Mouse (Mus musculus) lung, postnatal 4 days (tissue): ENCODE results near the gene Cep128.

Source experiments
- DNase-seq, 2 experiments: peaks; one replicate each; pipeline ENCODE4 v3.0.0; 2021

Cep128 gene

GRCm38 (mm10) chr12:91305769-91306168, 78.4 kb downstream of the Cep128 start:
- DNase-seq, result no peak

GRCm38 (mm10) chr12:91305038-91305437, 79.2 kb downstream of the Cep128 start:
- DNase-seq, result no peak

- DNase-seq, result no peak
These were observed 85.5 kb downstream of the Cep128 start for GRCm38 (mm10) chr12:91298700-91299099.

- no peak for DNase-seq
These were observed 88.3 kb downstream of the Cep128 start for GRCm38 (mm10) chr12:91295870-91296269.

GRCm38 (mm10) chr12:91295436-91295835, 88.8 kb downstream of the Cep128 start:
- no peak for DNase-seq

GRCm38 (mm10) chr12:91273936-91274335, 110.3 kb downstream of the Cep128 start:
- DNase-seq, result no peak

- no peak for DNase-seq
These were observed 114.6 kb downstream of the Cep128 start for GRCm38 (mm10) chr12:91269634-91270033.

GRCm38 (mm10) chr12:91268974-91269373, 115.2 kb downstream of the Cep128 start:
- DNase-seq, result no peak

GRCm38 (mm10) chr12:91266014-91266413, 118.2 kb downstream of the Cep128 start:
- DNase-seq, result no peak

- no peak for DNase-seq
These were observed 118.7 kb downstream of the Cep128 start for GRCm38 (mm10) chr12:91265462-91265861.

GRCm38 (mm10) chr12:91264828-91265355, 119.3 kb downstream of the Cep128 start:
- no peak for DNase-seq

- no peak for DNase-seq
These were observed 120.5 kb downstream of the Cep128 start for GRCm38 (mm10) chr12:91263705-91264104.

- DNase-seq, result no peak
These were observed 121.4 kb downstream of the Cep128 start for GRCm38 (mm10) chr12:91262801-91263200.

- DNase-seq, result no peak
These were observed 127.9 kb downstream of the Cep128 start for GRCm38 (mm10) chr12:91256334-91256733.

- DNase-seq, result no peak
These were observed 129.4 kb downstream of the Cep128 start for GRCm38 (mm10) chr12:91254831-91255230.

GRCm38 (mm10) chr12:91220609-91221008, 163.6 kb downstream of the Cep128 start:
- DNase-seq, result no peak

GRCm38 (mm10) chr12:91205550-91205949, 178.7 kb downstream of the Cep128 start:
- no peak for DNase-seq

GRCm38 (mm10) chr12:91204330-91204729, 179.9 kb downstream of the Cep128 start:
- no peak for DNase-seq

- DNase-seq, result no peak
These were observed 181.7 kb downstream of the Cep128 start for GRCm38 (mm10) chr12:91202496-91202895.

- DNase-seq, result no peak
These were observed 195.1 kb downstream of the Cep128 start for GRCm38 (mm10) chr12:91189111-91189510.

GRCm38 (mm10) chr12:91185564-91185963, 198.6 kb downstream of the Cep128 start:
- DNase-seq, result no peak

- no peak for DNase-seq
These were observed 199.6 kb downstream of the Cep128 start for GRCm38 (mm10) chr12:91184616-91185015.

- DNase-seq, result no peak
These were observed 200.3 kb downstream of the Cep128 start for GRCm38 (mm10) chr12:91183928-91184327.

- no peak for DNase-seq
These were observed 200.8 kb downstream of the Cep128 start for GRCm38 (mm10) chr12:91183304-91183855.
